Mouse (Mus musculus) small intestine, adult 2 months (tissue): ENCODE results near the gene Ap5s1.

Experiments
- CTCF ChIP-seq: fragments of 200-500 bp; IDR thresholded peaks from 2 replicates; pipeline ENCODE4 v1.5.1; 2012; ENCODE audit warnings: low read depth, mild to moderate bottlenecking, control low read depth, inconsistent platforms, low read length, moderate library complexity, mixed read lengths; ENCODE audit not compliant: insufficient replicate concordance, insufficient read length; ENCODE audit errors: extremely low read depth
- POLR2A ChIP-seq: fragments of 200-500 bp; IDR thresholded peaks from 2 replicates; pipeline ENCODE4 v1.6.1; 2012; ENCODE audit warnings: low read depth, mild to moderate bottlenecking, control low read depth, inconsistent platforms, low read length, moderate library complexity

DNA sequence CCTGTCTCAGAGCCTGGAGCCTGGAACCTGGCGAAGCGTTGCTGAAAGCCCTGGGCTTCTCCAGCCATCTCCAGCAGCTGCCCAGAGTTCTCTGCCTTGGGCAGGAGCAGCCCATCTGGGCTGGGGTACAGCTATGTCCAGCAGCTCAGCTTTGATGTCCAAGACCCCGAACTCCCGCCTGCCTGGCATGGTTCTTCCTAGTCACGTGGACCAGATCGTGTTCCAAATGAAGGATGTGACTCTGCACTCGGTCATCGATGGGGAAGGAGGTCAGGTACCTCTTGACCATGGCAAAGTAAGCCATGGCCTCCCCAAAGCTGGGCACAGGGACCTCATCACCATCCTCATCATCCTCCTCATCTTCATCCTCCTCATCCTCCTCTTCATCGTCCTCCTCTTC lies 28.9 kb upstream of the Ap5s1 start:
- TF ChIP-seq POLR2A (no peak), CTCF (no peak)
